Mouse (Mus musculus) heart, embryonic 12.5 days (tissue): Measurements from ENCODE around the gene Ccdc73. TPM values are rescaled to one million over a fixed set of nuclear protein-coding genes. Genes with fewer than 3 reads are reported as not detected.

Experiments
- ATAC-seq: fragments of 200-750 bp; cut with Nextera tagmentation; 2 replicates; pipeline ENCODE4 v1.8.0; 2017; ENCODE audit warnings: moderate TSS enrichment, moderate library complexity; ENCODE audit not compliant: insufficient number of reproducible peaks, low FRiP score
- H3K27ac ChIP-seq: fragments of 300-500 bp; sonication (generic); 2 replicates; pipeline ENCODE4 v1.5.1; 2016; ENCODE audit warnings: mild to moderate bottlenecking, moderate library complexity; ENCODE audit not compliant: poor library complexity, severe bottlenecking
- H3K27me3 ChIP-seq: fragments of 300-500 bp; sonication (generic); replicated peaks from 2 replicates; pipeline ENCODE4 v1.6.1; 2016; ENCODE audit warnings: mild to moderate bottlenecking, moderate library complexity
- H3K36me3 ChIP-seq: fragments of 300-500 bp; sonication (generic); 2 replicates; pipeline ENCODE4 v1.6.1; 2016; ENCODE audit warnings: mild to moderate bottlenecking, moderate library complexity
- H3K4me1 ChIP-seq: fragments of 300-500 bp; sonication (generic); replicated peaks from 2 replicates; pipeline ENCODE4 v1.6.1; 2016; ENCODE audit warnings: mild to moderate bottlenecking
- H3K4me2 ChIP-seq: fragments of 300-500 bp; sonication (generic); 2 replicates; pipeline ENCODE4 v1.6.1; 2016; ENCODE audit warnings: mild to moderate bottlenecking, moderate library complexity
- H3K4me3 ChIP-seq: fragments of 300-500 bp; sonication (generic); 2 replicates; pipeline ENCODE4 v1.5.1; 2016; ENCODE audit warnings: mild to moderate bottlenecking
- H3K9ac ChIP-seq: fragments of 300-500 bp; sonication (generic); 2 replicates; pipeline ENCODE4 v1.6.1; 2016; ENCODE audit warnings: mild to moderate bottlenecking, moderate library complexity
- H3K9me3 ChIP-seq: fragments of 300-500 bp; sonication (generic); replicated peaks from 2 replicates; pipeline ENCODE4 v1.6.1; 2016; ENCODE audit warnings: mild to moderate bottlenecking, moderate library complexity
- WGBS: fragments of 180-500 bp; shearing (Covaris S2); methylation state at CpG from one replicate; pipeline ENCODE4 v1.1.7; 2016; 5-methylcytosine and 5-hydroxymethylcytosine counted together
- polyA plus RNA-seq: library from polyadenylated mRNA; unstranded; fragments of >200 nt; fragmentation: Nextera tagmentation; extraction: Ambion mirVana; gene quantifications from 2 replicates; pipeline ENCODE4 v1.2.1, GENCODE M21; 2016

The Ccdc73 gene
- polyA plus RNA-seq, 1 experiment from 2014 or later = 7.2 TPM

DNA sequence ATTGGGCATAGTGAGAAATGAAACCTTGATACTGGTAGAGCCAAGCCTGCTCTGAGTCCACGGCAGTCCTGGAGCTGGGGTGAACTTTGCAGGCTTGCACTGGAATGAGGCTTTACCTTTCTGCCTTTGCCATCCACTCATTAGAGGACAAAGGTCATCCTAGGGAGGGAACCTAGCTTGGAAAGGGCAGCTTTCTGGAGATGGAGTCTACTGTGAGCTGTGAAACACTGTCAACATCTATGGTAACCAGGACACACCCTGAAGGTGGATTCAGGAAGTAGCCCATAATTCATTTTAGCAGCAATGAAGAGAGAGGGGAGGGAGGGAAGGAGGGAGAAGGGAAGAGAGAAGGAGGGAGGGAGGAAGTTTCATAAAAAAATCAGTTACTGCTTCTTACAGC is 187.9 kb downstream of the Ccdc73 start:
- 62% methylated on average over 1 of the region's 1 CpGs for WGBS
- Histone ChIP-seq H3K9ac (no peak overlapping the region), H3K4me3 (no peak overlapping the region), H3K9me3 (no peaks in the 10 kb centered on the region), H3K4me2 (no peak overlapping the region), H3K27me3 (no peaks in the 10 kb centered on the region), H3K27ac (no peak overlapping the region), H3K36me3 (no peaks in the 10 kb centered on the region), H3K4me1 (peaks cover 11% of the 10 kb centered on the region)
- ATAC-seq = no peak

DNA sequence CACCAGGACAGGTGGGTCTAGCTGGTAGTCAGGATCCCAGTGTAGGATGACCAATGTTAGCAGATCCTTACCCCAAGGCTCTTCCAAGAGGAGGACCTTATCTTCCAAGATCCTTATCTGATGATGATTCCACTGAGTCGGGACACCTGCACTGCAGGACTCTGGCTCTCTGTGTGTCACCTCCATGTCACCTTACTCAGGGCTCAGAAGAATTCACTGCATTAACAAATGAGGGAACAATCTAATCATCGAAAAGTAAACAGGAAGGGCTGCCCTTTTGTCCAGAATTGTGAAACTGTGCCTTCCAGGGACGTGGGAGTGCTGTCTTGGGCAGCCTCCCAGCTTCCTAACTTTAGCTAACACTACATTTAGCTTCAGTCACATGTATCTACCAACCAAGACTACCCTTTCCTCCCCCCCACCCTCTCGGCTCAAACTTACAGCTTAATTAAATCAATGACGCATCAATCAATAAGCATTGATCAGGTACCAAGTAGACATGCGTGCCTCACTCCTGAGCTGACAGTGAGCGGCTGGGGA is 191.0 kb downstream of the Ccdc73 start:
- no peak overlapping the region for H3K27ac ChIP-seq
- WGBS = 61% methylated on average over 7 of the region's 7 CpGs
- H3K4me1 ChIP-seq = peaks cover 7% of the 10 kb centered on the region
- no peak overlapping the region for H3K4me3 ChIP-seq
- H3K36me3 ChIP-seq = no peaks in the 10 kb centered on the region
- no peak for ATAC-seq
- H3K9ac ChIP-seq = no peak overlapping the region
- H3K27me3 ChIP-seq = no peaks in the 10 kb centered on the region
- no peaks in the 10 kb centered on the region for H3K9me3 ChIP-seq
- no peak overlapping the region for H3K4me2 ChIP-seq

DNA sequence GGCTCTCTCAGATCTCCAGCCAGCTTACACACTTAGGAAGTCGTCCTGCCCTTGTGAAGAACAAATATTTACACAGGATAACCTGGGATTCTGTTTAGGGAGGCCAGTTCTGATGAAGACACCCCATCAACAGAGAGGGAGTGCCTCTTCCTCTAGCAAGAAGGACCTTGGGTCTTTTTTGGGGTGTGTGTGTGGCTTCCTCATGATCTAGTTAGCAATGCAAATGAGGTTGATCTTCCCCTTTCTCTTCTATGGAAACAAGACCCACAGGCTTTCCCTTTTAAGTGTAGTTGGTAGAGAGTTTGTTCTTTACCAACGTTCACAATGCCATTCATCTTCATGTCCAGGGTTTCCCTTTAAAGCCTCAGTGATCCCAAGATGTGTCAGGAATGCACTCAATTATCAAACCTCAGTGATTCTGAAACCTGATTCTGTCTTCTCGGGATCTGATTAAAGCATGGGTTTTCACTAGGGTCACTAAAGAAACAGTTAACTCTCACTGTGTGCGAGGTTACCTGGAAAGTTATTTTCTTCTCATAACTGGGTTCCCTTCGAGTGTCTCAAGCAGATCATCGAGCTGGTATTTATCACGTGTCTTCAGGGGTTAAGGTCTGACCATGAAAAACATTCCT is 195.3 kb downstream of the Ccdc73 start:
- Histone ChIP-seq H3K4me2 (no peak overlapping the region), H3K9ac (no peak overlapping the region), H3K4me1 (no peaks in the 10 kb centered on the region), H3K9me3 (no peaks in the 10 kb centered on the region), H3K27me3 (no peaks in the 10 kb centered on the region), H3K36me3 (no peaks in the 10 kb centered on the region), H3K27ac (no peak overlapping the region), H3K4me3 (no peak overlapping the region)
- WGBS = 52% methylated on average over 7 of the region's 7 CpGs
- no peak for ATAC-seq

Other genes with a start within 250 kb of the Ccdc73 start
- 34.5 and 34.6 TPM in 2 replicates for gene Tcp11l1, start 155.6 kb upstream of the Ccdc73 start, polyA plus RNA-seq
- not detected in 2 replicates for gene Pin1rt1, start 151.4 kb upstream of the Ccdc73 start, polyA plus RNA-seq
- gene Depdc7, start 124.9 kb upstream of the Ccdc73 start, polyA plus RNA-seq = 3.9 and 4.6 TPM in 2 replicates
- 9.6 TPM in 2 replicates for gene Qser1, start 51.0 kb upstream of the Ccdc73 start, polyA plus RNA-seq
- gene Prrg4, start 17.9 kb upstream of the Ccdc73 start, polyA plus RNA-seq = 1.1 TPM in 2 replicates
- 207 and 214 TPM in 2 replicates for gene Eif3m, start 149.3 kb downstream of the Ccdc73 start, polyA plus RNA-seq
- not detected in 2 replicates for gene Gm11060, start 224.2 kb downstream of the Ccdc73 start, polyA plus RNA-seq